Mouse (Mus musculus): ENCODE data around the gene Nos3. TPM values are rescaled to one million over a fixed set of nuclear protein-coding genes. Genes with fewer than 3 reads are reported as not detected.

Nos3 gene
- total and polyA plus RNA-seq, 2 experiments: 1.1 to 2.9 TPM

GRCm38 (mm10) chr5:24400911-24401605 is 36.4 kb downstream of the Nos3 start:
- Histone ChIP-seq H3K79me2 (ENCODE audit: control insufficient read depth, insufficient read depth, low read length) (peaks cover 2% of the 10 kb centered on the region; the same call in 1 of the 2 replicates), H3K4me1 (ENCODE audit: control insufficient read depth, insufficient read depth, low read length) (no peaks in the 10 kb centered on the region), H3K9ac (ENCODE audit: low read depth, low read length) (no peak overlapping the region), H3K27ac (replicated peaks; ENCODE audit: insufficient read depth, low read depth, low read length) (no peak overlapping the region), H3K36me3 (ENCODE audit: control insufficient read depth, insufficient read depth, low read length) (peaks cover 2% of the 10 kb centered on the region; the same call in 1 of the 2 replicates), H3K27me3 (ENCODE audit: control insufficient read depth, insufficient read depth, low read length) (no peaks in the 10 kb centered on the region), H3K4me3 (ENCODE audit: insufficient read depth, low read depth, low read length) (no peak overlapping the region)
- TF ChIP-seq CTCF (IDR thresholded peaks at IDR 0.05; ENCODE audit: low read depth, low read length) (no peak), POLR2A (IDR thresholded peaks at IDR 0.05; ENCODE audit: extremely low read depth, insufficient read depth, low read length) (no peak)
- WGBS: 95% methylated on average over 5 of the region's 5 CpGs
- DNase-seq (ENCODE audit: extremely low read depth, low read depth, low spot score): no peak

- DNase-seq (ENCODE audit: extremely low read depth, low read depth, low spot score): no peak
- Histone ChIP-seq H3K36me3 (ENCODE audit: control insufficient read depth, insufficient read depth, low read length) (peaks cover 2% of the 10 kb centered on the region; the same call in 1 of the 2 replicates), H3K4me3 (ENCODE audit: insufficient read depth, low read depth, low read length) (no peak overlapping the region), H3K79me2 (ENCODE audit: control insufficient read depth, insufficient read depth, low read length) (peaks cover 2% of the 10 kb centered on the region; the same call in 1 of the 2 replicates), H3K4me1 (ENCODE audit: control insufficient read depth, insufficient read depth, low read length) (no peaks in the 10 kb centered on the region), H3K27ac (replicated peaks; ENCODE audit: insufficient read depth, low read depth, low read length) (no peak overlapping the region), H3K27me3 (ENCODE audit: control insufficient read depth, insufficient read depth, low read length) (no peaks in the 10 kb centered on the region), H3K9ac (ENCODE audit: low read depth, low read length) (no peak overlapping the region)
- 87% methylated on average over 9 of the region's 9 CpGs for WGBS
- TF ChIP-seq POLR2A (IDR thresholded peaks at IDR 0.05; ENCODE audit: extremely low read depth, insufficient read depth, low read length) (no peak), CTCF (IDR thresholded peaks at IDR 0.05; ENCODE audit: low read depth, low read length) (no peak)
These were observed 37.4 kb downstream of the Nos3 start for GRCm38 (mm10) chr5:24401969-24402368.

GRCm38 (mm10) chr5:24404594-24405360 is 40.2 kb downstream of the Nos3 start:
- peaks cover 5% of the 10 kb centered on the region; the same call in 1 of the 2 replicates for H3K36me3 ChIP-seq (ENCODE audit: control insufficient read depth, insufficient read depth, low read length)
- no peak overlapping the region for H3K9ac ChIP-seq (ENCODE audit: low read depth, low read length)
- no peak for TF ChIP-seq CTCF (IDR thresholded peaks at IDR 0.05; ENCODE audit: low read depth, low read length)
- no peak for TF ChIP-seq POLR2A (IDR thresholded peaks at IDR 0.05; ENCODE audit: extremely low read depth, insufficient read depth, low read length)
- H3K4me3 ChIP-seq (ENCODE audit: insufficient read depth, low read depth, low read length): no peak overlapping the region
- H3K79me2 ChIP-seq (ENCODE audit: control insufficient read depth, insufficient read depth, low read length): no peaks in the 10 kb centered on the region
- no peaks in the 10 kb centered on the region for H3K4me1 ChIP-seq (ENCODE audit: control insufficient read depth, insufficient read depth, low read length)
- H3K27ac ChIP-seq (replicated peaks; ENCODE audit: insufficient read depth, low read depth, low read length): no peak overlapping the region
- DNase-seq (ENCODE audit: extremely low read depth, low read depth, low spot score): no peak
- 72% methylated on average over 6 of the region's 6 CpGs for WGBS
- no peaks in the 10 kb centered on the region for H3K27me3 ChIP-seq (ENCODE audit: control insufficient read depth, insufficient read depth, low read length)

GRCm38 (mm10) chr5:24405389-24405876 is 40.8 kb downstream of the Nos3 start:
- no peaks in the 10 kb centered on the region for H3K27me3 ChIP-seq (ENCODE audit: control insufficient read depth, insufficient read depth, low read length)
- H3K9ac ChIP-seq (ENCODE audit: low read depth, low read length): no peak overlapping the region
- DNase-seq (ENCODE audit: extremely low read depth, low read depth, low spot score): no peak
- H3K27ac ChIP-seq (replicated peaks; ENCODE audit: insufficient read depth, low read depth, low read length): no peak overlapping the region
- TF ChIP-seq CTCF (IDR thresholded peaks at IDR 0.05; ENCODE audit: low read depth, low read length) (no peak), POLR2A (IDR thresholded peaks at IDR 0.05; ENCODE audit: extremely low read depth, insufficient read depth, low read length) (no peak)
- no peaks in the 10 kb centered on the region for H3K79me2 ChIP-seq (ENCODE audit: control insufficient read depth, insufficient read depth, low read length)
- H3K4me3 ChIP-seq (ENCODE audit: insufficient read depth, low read depth, low read length): no peak overlapping the region
- WGBS: 85% methylated on average over 3 of the region's 3 CpGs
- no peaks in the 10 kb centered on the region for H3K4me1 ChIP-seq (ENCODE audit: control insufficient read depth, insufficient read depth, low read length)
- peaks cover 5% of the 10 kb centered on the region; the same call in 1 of the 2 replicates for H3K36me3 ChIP-seq (ENCODE audit: control insufficient read depth, insufficient read depth, low read length)

- no peaks in the 10 kb centered on the region for H3K27me3 ChIP-seq (ENCODE audit: control insufficient read depth, insufficient read depth, low read length)
- H3K4me1 ChIP-seq (ENCODE audit: control insufficient read depth, insufficient read depth, low read length): no peaks in the 10 kb centered on the region
- H3K36me3 ChIP-seq (ENCODE audit: control insufficient read depth, insufficient read depth, low read length): peaks cover 3% of the 10 kb centered on the region; the same call in 1 of the 2 replicates
- TF ChIP-seq CTCF (IDR thresholded peaks at IDR 0.05; ENCODE audit: low read depth, low read length) (no peak), POLR2A (IDR thresholded peaks at IDR 0.05; ENCODE audit: extremely low read depth, insufficient read depth, low read length) (no peak)
- no peaks in the 10 kb centered on the region for H3K79me2 ChIP-seq (ENCODE audit: control insufficient read depth, insufficient read depth, low read length)
- 85% methylated on average over 13 of the region's 13 CpGs for WGBS
- H3K27ac ChIP-seq (replicated peaks; ENCODE audit: insufficient read depth, low read depth, low read length): no peak overlapping the region
- DNase-seq (ENCODE audit: extremely low read depth, low read depth, low spot score): no peak
- no peak overlapping the region for H3K4me3 ChIP-seq (ENCODE audit: insufficient read depth, low read depth, low read length)
- H3K9ac ChIP-seq (ENCODE audit: low read depth, low read length): no peak overlapping the region
These were observed 44.0 kb downstream of the Nos3 start for GRCm38 (mm10) chr5:24408651-24409050.
